19 mouse cellular contexts compared by ENCODE assay signal in genomic region chr4:78077499-78077898, GRCm38 (mm10).
DNase-seq lines count a peak whose midpoint lies in the region; ATAC-seq and TF ChIP-seq lines count a peak whose summit lies in the region.
"Had no signal": no experiment of that assay in that cellular context is flagged by ENCODE, and none has a peak within 500 bp of the region (broad histone marks: within the 10 kb centered on the region; RNA-seq: fewer than 3 reads in every experiment).

No protein-coding gene starts in this region.

- no peak for TF ChIP-seq POLR2A in brain, embryonic 14.5 days (IDR thresholded peaks at IDR 0.05; ENCODE audit: borderline replicate concordance, extremely low read depth, insufficient read depth, insufficient read length, poor library complexity, severe bottlenecking)

- peak; percentile 90 for DNase-seq in brain, embryonic 14.5 days (ENCODE audit: low read depth)
- peak; percentile 87 for DNase-seq in forebrain, embryonic 14.5 days (ENCODE audit: low spot score)
- peak; percentile 21 for DNase-seq in telencephalon, adult 2 months (ENCODE audit: low read depth, low spot score)
- no peak for DNase-seq in kidney, adult 8-10 months
- no peak for DNase-seq in adrenal gland, adult 2 months
- DNase-seq: adrenal gland, adult 8-10 months; adrenal gland, postnatal 36 days; cerebellum, adult 18-20 months; cerebellum, adult 9-11 months; cerebellum, postnatal 36 days; gastrocnemius, postnatal 25 days; heart, adult 11 months; heart, postnatal 36 days; kidney, adult 11 months had no signal

- H3K4me3 ChIP-seq in midbrain, embryonic 12.5 days = no peak overlapping the region
- H3K4me3 ChIP-seq in midbrain, embryonic 13.5 days (replicated peaks) = no peak overlapping the region
- H3K4me3 ChIP-seq in forebrain, embryonic 14.5 days (ENCODE audit: low read depth, low read length) = no peak overlapping the region
- H3K4me3 ChIP-seq: embryonic facial prominence, embryonic 10.5 days; heart, embryonic 13.5 days; hindbrain, embryonic 15.5 days had no signal

- no peaks in the 10 kb centered on the region for H3K27me3 ChIP-seq in midbrain, embryonic 12.5 days
- no peaks in the 10 kb centered on the region for H3K27me3 ChIP-seq in midbrain, embryonic 13.5 days
- no peaks in the 10 kb centered on the region for H3K27me3 ChIP-seq in forebrain, embryonic 14.5 days (replicated peaks; ENCODE audit: control insufficient read depth, insufficient read depth, low read length)
- H3K27me3 ChIP-seq: heart, embryonic 13.5 days; hindbrain, embryonic 15.5 days had no signal

- H3K9me3 ChIP-seq in midbrain, embryonic 12.5 days = no peaks in the 10 kb centered on the region
- no peaks in the 10 kb centered on the region for H3K9me3 ChIP-seq in midbrain, embryonic 13.5 days
- no peaks in the 10 kb centered on the region for H3K9me3 ChIP-seq in forebrain, embryonic 14.5 days (replicated peaks; ENCODE audit: control insufficient read depth, low read length)
- H3K9me3 ChIP-seq: embryonic facial prominence, embryonic 10.5 days; hindbrain, embryonic 15.5 days had no signal

- no peak overlapping the region for H3K27ac ChIP-seq in midbrain, embryonic 12.5 days (replicated peaks)
- H3K27ac ChIP-seq in midbrain, embryonic 13.5 days = no peak overlapping the region
- H3K27ac ChIP-seq in forebrain, embryonic 14.5 days (ENCODE audit: low read depth, low read length) = no peak overlapping the region
- H3K27ac ChIP-seq: embryonic facial prominence, embryonic 10.5 days; heart, embryonic 13.5 days; hindbrain, embryonic 15.5 days had no signal

- no peak overlapping the region for H3K9ac ChIP-seq in midbrain, embryonic 12.5 days (replicated peaks)
- H3K9ac ChIP-seq in midbrain, embryonic 13.5 days (replicated peaks) = no peak overlapping the region
- H3K9ac ChIP-seq in forebrain, embryonic 14.5 days (ENCODE audit: low read length) = no peak overlapping the region
- H3K9ac ChIP-seq: heart, embryonic 13.5 days; hindbrain, embryonic 15.5 days had no signal

- no peaks in the 10 kb centered on the region for H3K36me3 ChIP-seq in midbrain, embryonic 12.5 days
- no peaks in the 10 kb centered on the region for H3K36me3 ChIP-seq in midbrain, embryonic 13.5 days
- no peaks in the 10 kb centered on the region for H3K36me3 ChIP-seq in forebrain, embryonic 14.5 days (ENCODE audit: control insufficient read depth, insufficient read depth, low read length)
- H3K36me3 ChIP-seq: embryonic facial prominence, embryonic 10.5 days; heart, embryonic 13.5 days; hindbrain, embryonic 15.5 days had no signal

- peak; percentile 39; the same call in 1 of the 2 replicates for ATAC-seq in midbrain, embryonic 12.5 days (ENCODE audit: low FRiP score, low read depth)
- ATAC-seq in midbrain, embryonic 13.5 days = no peak
- ATAC-seq in forebrain, embryonic 14.5 days = peak; percentile 83

- no peak overlapping the region for H3K4me2 ChIP-seq in midbrain, embryonic 12.5 days (replicated peaks)
- H3K4me2 ChIP-seq in midbrain, embryonic 13.5 days (replicated peaks) = no peak overlapping the region
- H3K4me2 ChIP-seq in forebrain, embryonic 14.5 days (ENCODE audit: low read length) = no peak overlapping the region
- H3K4me2 ChIP-seq: heart, embryonic 13.5 days; hindbrain, embryonic 15.5 days had no signal

- TF ChIP-seq CTCF in brain, embryonic 14.5 days (IDR thresholded peaks at IDR 0.05; ENCODE audit: borderline replicate concordance, extremely low read depth, insufficient read depth, insufficient read length) = no peak

- H3K4me1 ChIP-seq in midbrain, embryonic 12.5 days = no peaks in the 10 kb centered on the region
- no peaks in the 10 kb centered on the region for H3K4me1 ChIP-seq in midbrain, embryonic 13.5 days (replicated peaks)
- no peaks in the 10 kb centered on the region for H3K4me1 ChIP-seq in forebrain, embryonic 14.5 days (ENCODE audit: control insufficient read depth, insufficient read depth, low read length)
- H3K4me1 ChIP-seq: embryonic facial prominence, embryonic 10.5 days; heart, embryonic 13.5 days; hindbrain, embryonic 15.5 days had no signal

Comparison
In these comparisons a context has a peak if more than half of its experiments do, and no peak if none do; other contexts are left out.
1. DNase-seq: peak in brain, embryonic 14.5 days (single experiment), forebrain, embryonic 14.5 days (single experiment) and telencephalon, adult 2 months (single experiment); none in kidney, adult 8-10 months (0 of 2) and adrenal gland, adult 2 months (single experiment).